Mouse (Mus musculus): ENCODE measurements around the gene Btg2.

The Btg2 gene

DNA sequence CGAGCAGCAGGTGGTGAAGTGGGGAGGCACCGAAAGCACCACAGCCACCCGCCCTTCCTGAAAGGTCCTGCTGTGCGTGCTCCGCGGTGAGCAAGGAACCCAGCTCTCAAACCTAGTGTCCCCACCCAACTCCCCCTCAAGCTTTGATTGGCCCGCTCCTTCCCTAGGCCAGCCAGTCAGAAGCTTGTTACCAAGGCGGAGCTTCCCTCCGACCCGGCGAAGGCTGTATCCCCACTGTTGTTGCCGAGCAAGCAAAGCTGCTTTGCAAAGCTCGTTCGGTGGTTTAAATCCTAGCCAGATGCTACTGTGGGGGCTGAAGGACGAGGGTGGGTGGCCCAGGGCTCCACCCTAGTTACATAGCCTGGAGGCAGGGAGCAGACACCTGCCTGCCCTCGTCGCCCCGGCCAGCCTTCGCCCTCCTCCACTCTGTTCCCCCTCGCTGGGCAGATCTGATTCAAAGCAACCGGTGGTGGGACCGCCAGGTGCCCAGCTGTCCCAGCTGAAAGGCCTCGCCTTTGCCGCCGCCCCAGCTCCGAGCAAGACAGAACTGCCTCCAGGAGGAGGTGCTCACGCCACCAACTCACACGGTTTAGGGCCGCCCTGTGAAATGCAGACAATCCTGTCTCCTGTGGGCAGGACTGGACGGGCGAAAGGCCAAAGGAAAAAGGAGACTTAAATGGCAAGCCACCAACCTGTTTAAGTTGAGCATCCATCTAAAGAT is 17.9 kb downstream of the Btg2 start:
- in situ Hi-C loops (cut with MboI, MseI): no loop called here

DNA sequence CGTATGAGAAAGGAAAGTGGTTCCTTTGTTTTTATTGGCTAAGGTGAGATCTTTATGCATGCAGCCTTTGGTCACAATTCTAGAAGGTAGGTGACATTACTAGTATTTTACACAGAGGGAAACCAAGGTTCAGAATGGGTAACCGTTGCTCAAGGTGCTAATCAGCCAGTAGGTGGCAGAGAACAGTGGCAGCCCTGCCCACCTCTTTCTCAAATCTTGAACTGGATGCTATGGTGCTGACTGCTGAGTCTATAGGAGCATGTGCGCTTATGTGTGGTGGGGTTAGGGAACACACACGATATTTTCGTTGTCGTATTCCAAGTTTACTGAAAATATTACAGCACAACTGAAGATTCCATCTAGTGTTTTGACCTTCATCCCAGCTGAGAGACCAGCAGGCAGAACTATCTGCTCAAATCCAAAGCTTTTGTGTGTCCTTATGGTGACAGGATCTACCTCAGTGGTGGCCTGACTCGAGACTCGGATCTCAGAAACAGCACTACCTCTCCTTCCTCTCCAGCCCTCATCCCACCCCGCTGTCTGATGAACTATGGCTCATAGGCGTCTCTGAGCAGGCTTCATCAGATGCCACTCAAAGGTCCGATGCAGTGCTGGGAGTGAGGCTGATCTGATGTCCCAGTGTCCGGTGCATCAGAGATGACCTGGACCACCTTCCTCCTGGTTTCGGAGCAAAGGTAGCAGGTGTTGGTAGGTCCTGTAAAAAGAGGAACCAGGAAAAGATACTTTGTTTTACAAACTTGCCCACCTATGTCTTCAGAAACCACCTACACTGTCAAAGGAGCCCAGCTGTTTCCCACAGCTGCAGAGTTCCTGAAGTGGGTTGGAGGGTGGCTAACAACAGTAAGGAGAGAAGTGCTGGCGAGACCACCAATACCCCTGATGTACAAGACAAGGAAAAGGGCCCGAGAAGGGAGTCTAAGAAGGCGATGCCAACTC is 18.9 kb downstream of the Btg2 start:
- in situ Hi-C loops (cut with MboI, MseI): loop anchor here (5.0 kb wide), 1 partner anchor 47 kb away; no protein-coding TSS in a partner anchor

DNA sequence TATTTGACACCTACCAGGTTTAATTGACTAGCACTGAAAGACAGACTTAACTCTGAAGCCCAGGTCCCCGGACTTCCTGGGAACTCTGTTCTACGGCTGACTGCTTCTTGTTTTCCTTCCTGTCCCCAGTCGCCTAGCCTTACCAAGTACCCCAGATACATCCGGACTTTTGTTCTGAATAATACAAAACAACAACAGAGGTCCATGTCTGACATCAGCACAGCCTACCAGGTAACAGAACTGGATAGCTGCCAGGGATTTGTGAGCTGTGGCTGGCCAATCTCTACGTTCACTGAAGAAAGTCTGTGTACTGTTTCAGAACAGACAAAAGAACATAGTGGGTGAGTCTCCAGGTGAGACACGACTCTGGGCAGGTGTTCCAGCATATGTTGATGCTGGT is 20.1 kb downstream of the Btg2 start:
- in situ Hi-C loops (cut with MboI, MseI): loop anchor here (5.0 kb wide), 1 partner anchor 48 kb away; no protein-coding TSS in a partner anchor

DNA sequence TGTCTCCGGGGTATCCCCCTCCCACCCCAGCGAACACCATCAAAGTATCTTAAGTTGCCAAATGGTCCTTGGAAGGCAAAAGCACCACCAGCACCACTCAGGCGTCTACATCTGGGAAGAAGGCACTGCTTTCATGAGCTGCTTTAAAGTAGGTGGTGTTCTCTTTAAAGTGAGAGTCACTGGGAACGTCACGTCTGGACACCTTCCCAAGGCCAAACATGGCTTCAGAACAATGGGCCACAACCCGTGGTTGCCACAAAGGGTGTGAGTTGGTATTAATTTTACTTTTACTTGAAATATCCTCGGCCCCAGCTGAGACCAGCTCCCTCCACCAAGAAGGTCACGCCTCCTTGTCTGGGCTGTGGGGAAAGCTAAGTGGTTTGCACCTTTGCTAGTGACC is 21.2 kb downstream of the Btg2 start:
- in situ Hi-C loops (cut with MboI, MseI): loop anchor here (5.0 kb wide), 1 partner anchor 50 kb away; no protein-coding TSS in a partner anchor

DNA sequence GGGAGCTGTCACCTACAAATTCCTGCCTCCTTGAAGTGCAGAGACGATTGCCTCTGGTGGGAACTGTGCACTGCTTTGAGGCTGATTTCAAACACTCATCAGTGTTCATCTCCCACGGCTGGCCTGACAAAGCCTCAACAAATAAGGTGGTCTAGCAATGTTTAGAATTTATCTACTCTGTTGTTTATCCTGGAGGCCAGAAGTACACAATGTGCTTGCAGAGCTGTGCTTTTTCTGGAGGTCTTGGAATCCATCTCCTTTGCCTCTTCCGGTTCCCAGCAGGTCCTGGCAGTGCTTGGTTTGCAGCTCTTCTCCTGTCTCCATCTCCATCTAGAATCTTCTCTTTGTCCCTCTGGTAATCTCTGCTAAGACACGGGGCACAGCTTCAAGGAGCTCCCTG is 22.6 kb downstream of the Btg2 start:
- in situ Hi-C loops (cut with MboI, MseI): loop anchor here (5.0 kb wide), 1 partner anchor 51 kb away; no protein-coding TSS in a partner anchor

DNA sequence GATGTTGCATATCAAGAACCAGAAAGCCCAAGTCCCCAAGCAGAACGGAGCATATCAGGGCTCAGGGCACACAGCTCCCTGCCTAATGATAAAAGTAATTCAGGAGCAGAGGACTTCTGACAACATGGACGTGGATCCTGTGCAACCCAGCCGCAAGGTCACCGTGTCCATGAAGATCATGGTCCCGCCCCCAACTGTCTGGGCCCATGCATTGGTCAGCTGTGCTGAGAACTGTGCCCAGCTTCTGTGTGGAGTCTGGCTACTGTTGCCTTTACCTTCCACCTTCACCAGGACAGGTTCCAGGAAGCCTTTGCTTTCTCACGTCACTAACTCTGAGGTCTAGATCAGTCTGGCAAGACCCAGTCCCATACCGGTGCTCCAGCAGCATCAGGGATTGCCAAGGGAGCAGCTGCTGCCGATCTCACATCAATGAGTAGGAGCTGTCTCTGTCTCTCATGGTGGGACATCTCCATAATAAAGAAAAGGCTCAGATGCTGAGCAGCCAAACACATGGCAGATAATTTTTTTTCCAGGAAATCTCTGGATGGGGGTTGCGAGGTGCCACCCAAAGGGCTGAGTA is 23.2 kb downstream of the Btg2 start:
- in situ Hi-C loops (cut with MboI, MseI): loop anchor here (5.0 kb wide), 1 partner anchor 52 kb away; no protein-coding TSS in a partner anchor

DNA sequence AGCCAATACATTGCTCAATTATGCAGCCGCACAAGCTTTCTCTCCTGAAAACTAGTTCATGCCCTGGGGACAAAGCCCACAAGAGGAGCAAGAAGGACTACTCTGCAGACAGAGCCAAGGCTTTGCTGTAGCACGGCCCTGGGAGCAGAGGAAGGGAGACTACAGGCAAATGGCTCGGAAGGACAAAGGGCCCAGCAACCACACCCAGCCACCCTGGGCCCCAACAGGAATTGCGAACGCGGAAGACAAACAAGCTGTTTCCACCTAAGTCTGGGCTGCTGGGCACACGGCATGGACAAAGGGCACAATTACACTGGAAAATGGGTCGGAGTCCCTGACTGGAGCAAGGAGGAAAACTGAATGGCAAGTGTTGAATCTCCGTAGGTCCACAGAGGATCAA is 23.9 kb downstream of the Btg2 start:
- in situ Hi-C loops (cut with MboI, MseI): loop anchor here (5.0 kb wide), 1 partner anchor 52 kb away; no protein-coding TSS in a partner anchor

DNA sequence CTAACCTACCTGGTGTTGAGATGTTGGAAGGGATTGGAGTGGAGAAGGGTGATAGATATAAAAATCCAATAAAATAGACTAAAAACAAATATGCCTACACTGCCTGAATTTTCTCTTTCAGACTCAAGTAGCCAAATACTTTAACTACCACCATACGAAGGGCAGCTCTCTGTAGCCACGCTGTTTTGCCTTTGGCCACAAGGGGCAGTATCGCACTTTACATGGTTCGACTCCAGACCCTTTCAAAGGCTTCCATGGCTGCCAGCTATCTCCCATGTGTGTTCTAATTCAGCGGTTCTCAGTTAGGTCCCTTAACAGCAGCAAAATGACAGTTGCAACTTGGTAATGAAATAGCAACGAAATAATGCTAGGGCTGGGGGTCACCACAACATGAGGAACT is 25.7 kb downstream of the Btg2 start:
- in situ Hi-C loops (cut with MboI, MseI): no loop called here

DNA sequence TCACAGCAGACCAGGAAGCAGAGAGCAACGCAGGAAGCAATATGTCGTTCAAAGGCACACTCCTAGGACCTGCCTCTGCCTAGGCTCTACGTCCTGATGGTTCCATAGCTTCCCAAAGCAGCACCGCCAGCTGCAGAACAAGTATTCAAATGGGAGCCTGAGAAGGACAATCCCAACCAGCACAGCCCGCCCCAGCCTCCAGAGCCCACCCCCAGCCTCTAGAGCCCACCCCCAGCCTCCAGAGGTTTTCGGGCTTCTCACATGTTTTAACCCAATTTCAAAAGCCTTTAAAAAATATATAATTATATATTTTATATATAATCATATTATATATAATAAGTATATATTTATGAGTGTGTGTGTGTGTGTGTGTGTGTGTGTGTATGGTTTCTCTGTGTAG is 29.4 kb downstream of the Btg2 start:
- in situ Hi-C loops (cut with MboI, MseI): loop anchor here (5.0 kb wide), 2 partner anchors 137 to 312 kb away; no protein-coding TSS in a partner anchor

DNA sequence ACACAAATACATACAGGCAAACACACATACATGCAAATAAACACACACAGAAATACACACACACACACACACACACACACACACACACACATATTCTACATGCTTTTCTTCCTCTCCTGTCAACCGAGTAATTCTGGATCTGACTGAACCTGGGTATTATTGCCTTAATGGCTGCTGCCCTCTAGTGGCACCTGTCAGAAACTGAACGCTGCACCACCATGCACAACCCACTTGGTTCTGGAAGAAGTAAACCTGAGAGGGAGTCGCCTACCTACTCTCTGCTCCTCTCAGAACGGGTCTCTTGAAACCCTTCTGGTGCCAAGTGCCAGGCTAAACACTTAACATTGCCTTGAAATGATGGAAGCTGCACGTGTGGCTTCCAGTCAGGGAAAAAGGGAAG is 30.2 kb downstream of the Btg2 start:
- in situ Hi-C loops (cut with MboI, MseI): loop anchor here (5.0 kb wide), 2 partner anchors 136 to 311 kb away; no protein-coding TSS in a partner anchor

DNA sequence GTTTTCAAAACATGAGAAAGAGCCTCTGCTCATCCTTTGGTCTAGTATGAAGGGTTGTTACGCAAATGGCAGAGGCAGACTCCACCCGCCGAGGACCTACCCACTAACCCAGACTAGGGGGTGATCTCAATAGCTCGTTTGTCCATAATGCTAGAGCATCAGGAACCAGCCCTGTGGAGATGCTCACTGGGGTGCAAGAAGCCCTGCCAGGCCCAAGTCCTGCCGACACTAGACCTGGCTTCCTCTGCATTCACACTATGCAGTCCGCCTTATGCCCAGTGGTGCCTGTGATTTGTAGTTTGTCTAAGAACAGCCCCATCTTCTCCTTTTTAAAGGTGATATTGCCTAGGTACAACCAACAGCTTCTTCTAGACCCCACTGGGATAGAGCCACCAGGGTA is 31.5 kb downstream of the Btg2 start:
- in situ Hi-C loops (cut with MboI, MseI): loop anchor here (5.0 kb wide), 2 partner anchors 135 to 310 kb away; no protein-coding TSS in a partner anchor

DNA sequence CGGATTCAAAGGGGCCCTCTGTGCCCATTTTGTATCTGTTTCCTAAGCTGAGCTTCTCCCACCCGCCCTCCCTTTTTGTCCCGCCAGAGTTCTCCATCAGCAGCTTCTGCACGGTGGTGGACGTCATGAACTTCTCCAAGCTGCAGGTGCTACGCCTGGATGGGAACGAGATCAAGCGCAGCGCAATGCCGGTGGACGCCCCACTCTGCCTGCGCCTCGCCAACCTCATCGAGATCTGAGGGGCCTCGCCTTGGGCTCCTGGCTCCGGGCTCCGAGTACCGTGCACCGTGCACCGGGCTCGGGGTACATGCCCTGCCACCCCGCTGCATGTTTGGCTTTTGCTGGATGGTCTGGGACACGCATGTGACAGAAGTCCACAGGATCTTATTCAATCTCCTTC is 32.5 kb downstream of the Btg2 start:
- in situ Hi-C loops (cut with MboI, MseI): loop anchor here (5.0 kb wide), 2 partner anchors 134 to 309 kb away; no protein-coding TSS in a partner anchor

DNA sequence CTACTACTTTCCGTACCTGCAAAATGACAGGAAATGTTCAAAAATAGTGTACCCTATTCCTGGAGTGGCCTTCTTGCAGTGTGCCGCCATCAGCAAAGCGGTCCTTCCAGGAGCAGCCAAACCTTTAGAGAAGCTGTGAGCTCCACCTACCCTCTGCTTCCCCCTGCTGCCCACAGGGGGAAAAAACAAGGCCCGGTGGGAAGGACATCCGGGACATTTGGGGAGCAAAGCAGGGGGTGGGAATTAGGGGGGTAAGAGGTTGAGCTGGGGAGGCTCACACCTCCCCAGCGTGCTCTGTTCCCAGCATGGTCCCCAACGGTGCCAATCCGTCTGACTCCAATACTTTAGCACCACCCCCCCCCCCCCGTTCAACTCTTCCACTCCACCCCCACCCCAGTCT is 32.9 kb downstream of the Btg2 start:
- in situ Hi-C loops (cut with MboI, MseI): loop anchor here (5.0 kb wide), 2 partner anchors 134 to 309 kb away; no protein-coding TSS in a partner anchor

DNA sequence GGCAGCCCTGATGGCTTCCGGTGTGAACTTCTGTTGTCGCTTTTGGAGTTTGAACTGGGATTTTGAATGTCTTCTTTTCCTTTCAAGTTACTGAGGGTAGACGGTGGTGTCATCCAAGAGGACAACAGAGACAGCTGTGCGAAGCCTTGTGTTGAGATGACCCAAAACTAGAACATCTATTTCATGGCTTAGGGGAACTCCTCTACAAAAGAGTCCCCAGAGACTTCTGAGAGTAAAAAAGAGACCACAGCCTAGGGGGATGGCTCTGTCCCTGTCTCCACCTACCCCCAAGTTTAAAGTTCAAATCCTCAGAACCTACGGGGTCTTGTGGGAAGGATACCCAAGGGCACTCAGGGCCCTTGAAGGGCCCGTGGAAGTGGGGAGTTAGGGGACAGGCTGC is 34.1 kb downstream of the Btg2 start:
- in situ Hi-C loops (cut with MboI, MseI): loop anchor here (5.0 kb wide), 2 partner anchors 133 to 308 kb away; no protein-coding TSS in a partner anchor

DNA sequence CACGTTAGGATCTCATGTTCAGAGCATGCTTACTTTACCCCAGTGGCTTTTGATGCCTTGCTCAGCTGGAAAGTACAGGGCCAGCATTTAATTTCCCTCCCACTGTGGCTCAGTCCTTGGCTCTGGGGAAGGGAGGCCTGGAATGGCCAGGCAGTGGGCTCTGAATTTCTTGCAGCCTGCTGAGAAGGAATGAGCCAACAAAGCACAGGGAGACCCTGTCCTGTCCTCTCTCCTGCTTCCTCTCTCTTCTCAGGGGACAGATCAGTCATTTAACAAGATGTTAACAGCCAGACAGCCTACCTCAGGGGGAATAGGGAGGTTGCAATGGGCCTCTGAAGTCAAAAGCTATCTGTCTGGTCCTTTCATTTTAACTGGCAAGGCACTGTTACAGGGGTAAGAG is 36.6 kb downstream of the Btg2 start:
- in situ Hi-C loops (cut with MboI, MseI): no loop called here

DNA sequence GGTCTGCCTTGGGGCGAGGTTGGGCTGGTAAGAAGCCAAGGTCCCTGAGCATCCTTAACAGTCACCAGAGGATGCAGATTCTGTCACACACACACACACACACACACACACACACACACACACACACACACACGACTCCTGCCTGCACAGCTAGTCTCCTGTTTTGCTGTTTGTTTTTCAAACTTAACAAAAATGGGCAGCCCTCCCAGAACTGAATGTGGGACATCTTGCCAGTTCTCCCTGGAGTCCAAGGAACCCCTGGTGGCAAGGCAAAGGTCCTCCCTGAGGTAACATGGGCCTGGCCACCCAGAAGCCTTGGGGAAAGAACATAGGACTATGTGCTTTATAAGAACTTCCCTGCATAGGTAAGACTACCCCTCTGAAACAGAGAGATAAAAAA is 37.0 kb downstream of the Btg2 start:
- in situ Hi-C loops (cut with MboI, MseI): no loop called here

DNA sequence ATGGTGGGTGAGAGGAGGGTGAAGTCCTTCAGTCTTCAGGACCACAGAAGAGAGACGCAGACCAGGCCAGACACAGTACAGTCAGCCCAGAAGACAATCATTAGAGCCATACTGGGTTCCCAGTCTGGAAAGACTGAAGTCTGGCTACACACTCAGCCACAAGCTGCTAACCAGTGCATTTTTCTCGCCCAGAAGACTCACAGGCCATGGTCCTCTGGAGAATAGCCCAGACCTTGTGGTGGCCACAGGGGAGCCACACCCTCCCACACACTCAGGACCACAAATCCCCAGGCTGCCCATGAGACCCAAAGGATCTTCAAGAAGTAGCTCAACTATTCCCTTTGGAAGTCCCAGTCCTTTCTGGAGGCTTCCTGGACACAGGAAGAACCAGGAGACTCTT is 39.6 kb downstream of the Btg2 start:
- in situ Hi-C loops (cut with MboI, MseI): no loop called here

DNA sequence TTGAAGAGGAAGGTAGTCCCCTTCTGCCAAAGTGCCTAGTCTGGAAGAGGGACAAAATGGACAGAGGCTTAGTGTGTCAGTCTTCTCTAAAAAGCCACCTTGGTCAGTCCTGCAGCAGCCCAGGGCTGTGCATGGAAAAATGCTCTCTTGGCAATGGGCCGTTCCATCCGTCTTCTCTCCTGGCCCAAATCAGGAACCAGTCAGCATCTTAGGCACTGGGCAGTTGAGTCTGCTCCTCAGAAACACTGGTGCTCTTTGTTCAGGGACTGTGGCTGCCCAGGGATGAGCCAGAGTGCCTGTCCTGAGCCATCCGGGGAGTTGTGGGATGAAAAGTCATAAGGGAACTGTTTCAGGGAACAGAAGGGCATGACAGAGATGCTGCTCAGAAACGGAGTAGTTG is 40.6 kb downstream of the Btg2 start:
- in situ Hi-C loops (cut with MboI, MseI): no loop called here

DNA sequence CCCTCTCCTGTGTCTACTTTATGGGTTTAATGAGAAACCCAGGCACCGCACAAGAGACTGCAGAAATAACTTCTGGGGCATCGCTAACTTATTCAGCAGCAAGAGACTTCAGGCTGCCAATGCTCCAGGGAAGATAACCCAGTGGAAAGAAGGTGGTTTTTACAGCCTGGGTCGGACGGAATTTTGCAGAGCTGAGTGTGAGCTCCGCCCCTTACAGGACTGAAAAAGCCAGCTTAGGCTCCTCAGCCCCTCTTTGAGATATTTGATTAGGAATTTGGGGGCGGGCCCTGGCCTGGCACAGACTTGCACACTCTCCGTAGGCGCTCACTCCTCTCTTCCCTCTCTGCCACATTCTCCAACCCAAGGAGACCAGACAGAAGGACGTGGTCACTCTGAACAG is 41.7 kb downstream of the Btg2 start, which contains the start of gene Fmod:
Gene Fmod, plus strand, starts transcription at position 83 of the 400 bp plus-strand sequence.
- in situ Hi-C loops (cut with MboI, MseI): no loop called here

DNA sequence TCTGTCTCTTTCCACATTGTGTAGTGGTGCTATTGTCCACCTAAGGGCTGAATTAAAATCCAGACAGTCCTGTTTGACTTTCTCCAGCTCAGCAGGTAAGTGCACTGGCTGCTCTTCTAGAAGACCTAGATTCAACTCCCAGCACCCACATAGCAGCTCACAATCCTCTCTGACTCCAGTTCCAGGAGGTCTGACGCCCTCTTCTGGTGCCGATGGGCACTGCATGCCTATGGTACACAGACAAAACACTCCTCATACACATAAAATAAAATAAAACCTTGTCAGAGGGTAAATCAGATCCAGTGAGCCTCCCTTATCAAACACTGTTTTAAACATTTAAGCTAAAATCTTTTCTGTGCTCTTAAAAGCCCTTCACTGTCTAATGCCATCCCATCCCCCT is 42.4 kb downstream of the Btg2 start:
- in situ Hi-C loops (cut with MboI, MseI): no loop called here

DNA sequence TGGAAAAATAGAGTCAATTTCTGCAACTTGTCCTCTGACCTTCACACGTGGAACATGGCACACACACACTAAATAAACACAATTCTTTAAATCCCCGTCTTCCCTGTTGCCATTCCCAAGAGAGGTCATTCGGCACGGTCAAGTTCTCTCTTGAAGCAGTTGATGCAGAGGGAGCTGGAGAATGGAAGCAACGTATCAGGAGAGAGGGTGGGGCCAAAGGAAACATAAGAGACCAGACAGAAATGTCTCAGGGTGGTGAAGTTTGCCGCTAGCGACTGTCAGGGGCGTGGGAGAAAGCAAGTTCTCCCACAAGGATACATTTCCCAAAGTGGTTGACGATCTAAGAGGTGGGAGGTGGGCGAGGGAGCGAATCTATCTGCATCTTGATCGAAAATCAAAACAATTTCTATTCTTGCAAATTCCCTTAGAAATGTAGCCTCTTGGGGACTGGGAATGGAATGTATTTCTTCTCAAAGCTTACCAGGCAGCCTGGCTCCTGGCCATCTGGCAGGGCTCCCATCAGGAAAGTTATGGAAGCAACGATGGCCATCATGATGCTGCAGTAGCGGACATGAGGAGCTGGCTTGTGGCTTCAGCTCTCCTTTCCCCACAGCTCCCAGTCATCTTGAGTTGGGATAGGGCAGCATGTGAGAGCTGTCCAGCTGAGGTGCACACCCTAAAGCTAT is 50.6 kb downstream of the Btg2 start:
- in situ Hi-C loops (cut with MboI, MseI): loop anchor here (10.0 kb wide), 1 partner anchor 794 kb away; no protein-coding TSS in a partner anchor
